Mouse (Mus musculus) neural tube, embryonic 15.5 days (tissue): ENCODE results near the gene Mroh2a. TPM values are rescaled to one million over a fixed set of nuclear protein-coding genes. Genes with fewer than 3 reads are reported as not detected.

Experiments
- ATAC-seq: fragments of 200-750 bp; cut with Nextera tagmentation; 2 replicates; pipeline ENCODE4 v1.8.0; 2017; ENCODE audit warnings: mild to moderate bottlenecking, moderate TSS enrichment, moderate library complexity; ENCODE audit not compliant: low FRiP score
- H3K27ac ChIP-seq: fragments of 300-500 bp; sonication (generic); replicated peaks from 2 replicates; pipeline ENCODE4 v1.5.1; 2015; ENCODE audit warnings: mild to moderate bottlenecking, inconsistent platforms
- H3K27me3 ChIP-seq: fragments of 300-500 bp; sonication (generic); replicated peaks from 2 replicates; pipeline ENCODE4 v1.6.1; 2015; ENCODE audit warnings: inconsistent platforms
- H3K36me3 ChIP-seq: fragments of 300-500 bp; sonication (generic); 2 replicates; pipeline ENCODE4 v1.6.1; 2015; ENCODE audit warnings: inconsistent platforms
- H3K4me1 ChIP-seq: fragments of 300-500 bp; sonication (generic); 2 replicates; pipeline ENCODE4 v1.6.1; 2015; ENCODE audit warnings: inconsistent platforms
- H3K4me2 ChIP-seq: fragments of 300-500 bp; sonication (generic); 2 replicates; pipeline ENCODE4 v1.6.1; 2015; ENCODE audit warnings: inconsistent platforms, mild to moderate bottlenecking, moderate library complexity
- H3K4me3 ChIP-seq: fragments of 300-500 bp; sonication (generic); replicated peaks from 2 replicates; pipeline ENCODE4 v1.5.1; 2015; ENCODE audit warnings: mild to moderate bottlenecking, inconsistent platforms
- H3K9ac ChIP-seq: fragments of 300-500 bp; sonication (generic); replicated peaks from 2 replicates; pipeline ENCODE4 v1.6.1; 2015; ENCODE audit warnings: mild to moderate bottlenecking, inconsistent platforms
- H3K9me3 ChIP-seq: fragments of 300-500 bp; sonication (generic); replicated peaks from 2 replicates; pipeline ENCODE4 v1.6.1; 2016; ENCODE audit warnings: inconsistent platforms
- WGBS: fragments of 180-500 bp; shearing (Covaris S2); methylation state at CpG from one replicate; pipeline ENCODE4 v1.1.7; 2015; ENCODE audit warnings: mixed read lengths; 5-methylcytosine and 5-hydroxymethylcytosine counted together
- polyA plus RNA-seq: library from polyadenylated mRNA; unstranded; fragments of >200 nt; fragmentation: Nextera tagmentation; extraction: Ambion mirVana; gene quantifications from 2 replicates; pipeline ENCODE4 v1.2.1, GENCODE M21; 2015

The Mroh2a gene
- polyA plus RNA-seq, 1 experiment from 2014 or later, result 0.69 TPM

DNA sequence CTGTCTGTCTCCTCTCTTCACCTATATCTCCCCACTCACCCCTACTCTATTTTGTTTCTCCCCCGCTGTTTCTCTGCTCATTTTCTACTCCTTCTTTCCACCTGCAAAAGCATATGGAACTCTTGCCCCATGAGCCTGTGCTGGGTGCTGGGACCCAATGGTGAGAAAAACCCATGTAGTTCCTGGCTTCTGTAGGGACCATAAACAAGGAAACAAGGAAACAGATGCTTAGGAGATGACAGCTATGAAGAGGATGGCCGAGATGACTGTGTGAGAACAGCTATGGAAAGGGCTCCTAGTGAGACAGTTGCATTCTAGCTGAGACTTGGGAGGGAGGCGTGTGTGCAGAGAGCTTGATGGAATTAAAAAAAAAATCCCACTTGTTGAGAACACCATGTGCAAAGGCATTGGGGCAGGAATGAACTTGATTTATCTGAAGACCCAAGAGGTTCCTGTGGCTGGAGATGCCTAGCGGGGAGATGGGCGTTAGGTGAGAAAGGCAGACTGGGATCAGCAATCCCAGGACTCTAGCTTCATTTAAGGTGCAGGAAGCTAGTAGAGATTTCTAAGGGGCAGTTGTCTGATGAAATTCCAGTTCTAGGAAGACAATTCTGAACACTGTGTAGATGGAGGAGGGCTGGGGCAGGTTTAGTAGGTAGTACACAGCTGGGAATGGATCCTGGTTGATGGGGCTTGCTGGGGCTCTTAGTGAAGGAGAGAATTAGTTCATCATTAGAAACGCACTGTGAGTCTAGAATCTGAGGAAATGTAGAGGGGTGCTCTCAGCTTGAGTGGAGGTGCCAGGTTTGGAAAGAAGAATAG is 4.4 kb downstream of the Mroh2a start:
- Histone ChIP-seq H3K9ac (no peak overlapping the region), H3K4me3 (no peak overlapping the region), H3K4me2 (no peak overlapping the region), H3K9me3 (peaks cover 97% of the 10 kb centered on the region), H3K27me3 (no peaks in the 10 kb centered on the region), H3K27ac (no peak overlapping the region), H3K4me1 (no peaks in the 10 kb centered on the region), H3K36me3 (no peaks in the 10 kb centered on the region)
- WGBS, result 80% methylated on average over 6 of the region's 6 CpGs
- no peak for ATAC-seq

- Histone ChIP-seq H3K4me2 (no peak overlapping the region), H3K4me3 (no peak overlapping the region), H3K27ac (no peak overlapping the region), H3K4me1 (no peaks in the 10 kb centered on the region), H3K36me3 (no peaks in the 10 kb centered on the region), H3K9me3 (peaks cover 94% of the 10 kb centered on the region), H3K27me3 (no peaks in the 10 kb centered on the region), H3K9ac (no peak overlapping the region)
- no peak for ATAC-seq
- 70% methylated on average over 7 of the region's 7 CpGs for WGBS
These were observed 5.2 kb downstream of the Mroh2a start for GRCm38 (mm10) chr1:88231803-88232499.

- Histone ChIP-seq H3K4me2 (no peak overlapping the region), H3K27me3 (no peaks in the 10 kb centered on the region), H3K9me3 (peaks cover 94% of the 10 kb centered on the region), H3K4me1 (no peaks in the 10 kb centered on the region), H3K27ac (no peak overlapping the region), H3K4me3 (no peak overlapping the region), H3K9ac (no peak overlapping the region), H3K36me3 (no peaks in the 10 kb centered on the region)
- WGBS, result 60% methylated on average over 3 of the region's 3 CpGs
- no peak for ATAC-seq
These were observed 6.0 kb downstream of the Mroh2a start for GRCm38 (mm10) chr1:88232664-88233380.

- Histone ChIP-seq H3K27ac (no peak overlapping the region), H3K27me3 (no peaks in the 10 kb centered on the region), H3K9ac (no peak overlapping the region), H3K36me3 (no peaks in the 10 kb centered on the region), H3K4me2 (no peak overlapping the region), H3K4me3 (no peak overlapping the region), H3K9me3 (peaks cover 94% of the 10 kb centered on the region), H3K4me1 (no peaks in the 10 kb centered on the region)
- WGBS, result 71% methylated on average over 14 of the region's 14 CpGs
- 0 out of 2 replicates have a peak, but pooled peaks have one; percentile 5 for ATAC-seq
These were observed 6.8 kb downstream of the Mroh2a start for GRCm38 (mm10) chr1:88233421-88234247.

- Histone ChIP-seq H3K27me3 (no peaks in the 10 kb centered on the region), H3K9me3 (peaks cover 94% of the 10 kb centered on the region), H3K9ac (no peak overlapping the region), H3K4me2 (no peak overlapping the region), H3K4me3 (no peak overlapping the region), H3K36me3 (no peaks in the 10 kb centered on the region), H3K27ac (no peak overlapping the region), H3K4me1 (no peaks in the 10 kb centered on the region)
- 68% methylated on average over 4 of the region's 4 CpGs for WGBS
- no peak for ATAC-seq
These were observed 7.4 kb downstream of the Mroh2a start for GRCm38 (mm10) chr1:88234248-88234610.

DNA sequence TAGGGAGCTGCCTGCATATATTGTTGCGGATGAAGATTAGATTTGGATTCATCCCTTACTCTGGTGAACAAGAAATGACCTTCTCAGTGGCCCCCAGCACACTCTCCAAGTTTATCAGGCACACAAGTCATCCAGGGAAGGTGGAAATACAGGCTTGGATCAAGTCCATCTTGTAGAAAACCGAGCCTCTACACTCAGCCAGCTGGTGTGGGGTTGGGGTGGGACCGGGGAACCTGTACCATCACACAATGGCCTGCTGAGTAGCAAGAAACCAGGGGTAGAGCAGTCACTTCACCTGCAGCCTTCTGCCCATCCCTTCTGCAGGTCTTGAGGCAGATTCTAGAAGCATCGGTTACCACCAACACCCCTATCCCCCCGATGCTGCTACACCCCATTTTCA is 7.9 kb downstream of the Mroh2a start:
- Histone ChIP-seq H3K36me3 (no peaks in the 10 kb centered on the region), H3K4me2 (no peak overlapping the region), H3K4me3 (no peak overlapping the region), H3K9me3 (peaks cover 94% of the 10 kb centered on the region), H3K27ac (no peak overlapping the region), H3K27me3 (no peaks in the 10 kb centered on the region), H3K9ac (no peak overlapping the region), H3K4me1 (no peaks in the 10 kb centered on the region)
- no peak for ATAC-seq
- WGBS, result 44% methylated on average over 5 of the region's 5 CpGs

DNA sequence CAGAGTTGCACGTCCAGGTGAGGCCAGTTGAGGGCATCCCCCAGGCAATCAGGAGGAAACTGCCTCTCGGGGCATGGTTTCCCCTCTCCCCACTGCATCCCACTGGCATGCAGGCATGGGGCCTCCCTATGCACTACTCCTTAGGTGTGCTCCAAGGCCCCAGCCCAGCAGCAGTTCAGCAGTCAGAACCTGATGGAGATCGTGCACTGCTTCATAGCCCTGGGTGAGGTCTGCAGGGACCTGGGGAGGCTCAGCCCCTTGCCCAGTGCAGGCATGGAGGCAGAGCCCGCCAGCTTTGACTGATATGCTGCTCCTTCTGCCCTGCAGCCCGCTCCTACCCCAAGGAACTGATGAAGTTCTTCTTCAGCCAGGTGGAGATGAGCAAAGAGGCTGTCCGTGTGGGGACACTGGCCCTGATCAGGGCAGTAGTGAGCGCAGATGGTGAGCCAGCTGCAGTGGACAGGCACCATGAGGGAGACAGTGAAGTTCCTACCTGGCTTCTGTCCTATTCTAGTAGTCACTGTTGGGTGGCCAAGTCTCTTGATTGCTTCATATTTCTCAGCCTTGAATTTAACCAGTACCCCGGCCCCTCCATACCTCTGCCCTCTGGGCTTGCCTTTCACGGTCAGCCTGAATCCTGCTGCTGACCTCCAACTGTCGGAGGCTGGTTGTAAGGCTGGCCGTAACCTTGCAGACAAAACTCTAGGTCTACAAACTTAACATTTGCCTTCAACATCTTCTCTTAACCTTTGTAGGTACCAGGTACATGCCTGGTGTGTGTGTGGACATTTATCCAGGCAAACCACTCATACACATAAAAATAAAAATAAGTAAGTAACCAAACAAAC is 8.5 kb downstream of the Mroh2a start:
- Histone ChIP-seq H3K27me3 (no peaks in the 10 kb centered on the region), H3K9ac (no peak overlapping the region), H3K36me3 (no peaks in the 10 kb centered on the region), H3K27ac (no peak overlapping the region), H3K4me3 (no peak overlapping the region), H3K4me1 (no peaks in the 10 kb centered on the region), H3K9me3 (peaks cover 94% of the 10 kb centered on the region), H3K4me2 (no peak overlapping the region)
- no peak for ATAC-seq
- 68% methylated on average over 11 of the region's 11 CpGs for WGBS

DNA sequence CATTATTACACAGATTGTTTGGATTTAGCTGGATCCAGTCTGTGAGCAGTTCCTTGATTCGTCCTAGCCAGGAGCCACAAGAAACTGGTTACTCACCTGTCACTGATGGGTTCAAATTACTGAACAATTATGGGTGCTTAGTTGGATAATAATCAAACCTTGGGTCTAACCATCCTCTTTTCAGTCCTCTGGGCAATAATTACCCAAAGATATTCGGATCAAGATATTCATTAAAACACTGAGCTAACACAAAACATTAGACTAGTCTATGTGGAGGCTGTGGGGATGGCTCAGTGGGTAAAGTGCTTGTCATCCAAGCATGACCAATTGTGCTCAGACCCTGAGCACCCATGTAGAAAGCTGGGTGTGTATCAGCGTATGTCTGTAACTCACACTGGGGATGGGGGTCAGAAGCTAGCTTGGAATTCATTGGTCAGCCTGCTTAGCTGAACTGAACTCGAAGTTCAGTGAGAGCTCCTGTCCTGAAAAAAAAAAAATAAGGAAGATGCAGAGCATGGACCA is 9.2 kb downstream of the Mroh2a start:
- 68% methylated on average over 4 of the region's 4 CpGs for WGBS

GRCm38 (mm10) chr1:88237311-88237710 is 10.5 kb downstream of the Mroh2a start:
- Histone ChIP-seq H3K4me1 (no peaks in the 10 kb centered on the region), H3K9me3 (peaks cover 91% of the 10 kb centered on the region), H3K4me2 (no peak overlapping the region), H3K27ac (no peak overlapping the region), H3K9ac (no peak overlapping the region), H3K4me3 (no peak overlapping the region), H3K27me3 (no peaks in the 10 kb centered on the region), H3K36me3 (no peaks in the 10 kb centered on the region)
- no peak for ATAC-seq
- WGBS, result 82% methylated on average over 5 of the region's 5 CpGs

More for the DNA sequence above, 9.2 kb downstream of the Mroh2a start:
- Histone ChIP-seq H3K9me3 (peaks cover 95% of the 10 kb centered on the region), H3K4me2 (no peak overlapping the region), H3K27me3 (no peaks in the 10 kb centered on the region), H3K4me1 (no peaks in the 10 kb centered on the region), H3K9ac (no peak overlapping the region), H3K4me3 (no peak overlapping the region), H3K27ac (no peak overlapping the region), H3K36me3 (no peaks in the 10 kb centered on the region)
- no peak for ATAC-seq

DNA sequence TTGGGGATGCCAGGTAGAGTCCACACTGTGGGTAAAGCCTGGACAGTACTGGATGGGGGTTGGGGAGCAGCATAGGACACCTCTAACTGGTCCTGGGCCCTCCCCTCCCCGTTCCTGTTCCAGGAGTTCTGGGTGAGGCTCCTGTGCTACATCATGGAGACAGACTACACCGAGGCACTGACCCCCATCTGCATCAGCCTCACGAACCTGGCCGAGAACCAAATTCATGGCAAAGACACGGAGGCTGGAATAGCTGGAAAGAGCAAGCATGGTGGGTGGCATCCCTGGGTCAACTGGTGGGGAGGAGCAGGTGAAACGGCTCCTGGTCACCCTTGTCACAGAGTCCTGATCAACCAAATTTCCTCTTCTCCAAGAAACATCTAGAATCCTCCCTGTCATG is 12.0 kb downstream of the Mroh2a start:
- no peak overlapping the region for H3K27ac ChIP-seq
- no peaks in the 10 kb centered on the region for H3K36me3 ChIP-seq
- no peaks in the 10 kb centered on the region for H3K4me1 ChIP-seq
- ATAC-seq, result 0 out of 2 replicates have a peak, but pooled peaks have one; percentile 9
- WGBS, result 81% methylated on average over 6 of the region's 6 CpGs
- H3K27me3 ChIP-seq, result no peaks in the 10 kb centered on the region
- H3K9me3 ChIP-seq, result peaks cover 91% of the 10 kb centered on the region
- no peak overlapping the region for H3K4me2 ChIP-seq
- H3K4me3 ChIP-seq, result no peak overlapping the region
- no peak overlapping the region for H3K9ac ChIP-seq
